Mouse (Mus musculus): Measurements from ENCODE around the gene Rpusd4.

Rpusd4 gene

DNA sequence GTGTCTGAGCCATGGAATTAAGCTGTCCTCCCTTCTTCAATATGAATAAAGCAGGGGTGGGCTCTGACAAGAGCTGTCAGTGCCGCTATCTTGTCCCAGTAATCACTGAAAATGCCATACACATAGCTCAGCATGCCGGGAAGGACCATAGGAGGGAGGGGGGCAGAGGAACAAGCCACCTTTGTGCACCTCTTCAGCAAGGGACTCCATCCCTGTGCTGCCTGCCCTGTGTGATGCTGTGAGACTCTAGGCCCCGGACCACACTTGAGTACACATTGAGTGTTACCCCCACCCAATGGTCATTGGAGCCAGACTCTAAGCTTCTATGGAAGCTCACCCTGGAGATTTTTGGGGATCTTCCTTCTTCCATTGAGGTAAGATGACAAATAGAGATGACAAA is 18.7 kb downstream of the Rpusd4 start:
- no peak for DNase-seq (ENCODE audit: low spot score in 2 of 2)

DNA sequence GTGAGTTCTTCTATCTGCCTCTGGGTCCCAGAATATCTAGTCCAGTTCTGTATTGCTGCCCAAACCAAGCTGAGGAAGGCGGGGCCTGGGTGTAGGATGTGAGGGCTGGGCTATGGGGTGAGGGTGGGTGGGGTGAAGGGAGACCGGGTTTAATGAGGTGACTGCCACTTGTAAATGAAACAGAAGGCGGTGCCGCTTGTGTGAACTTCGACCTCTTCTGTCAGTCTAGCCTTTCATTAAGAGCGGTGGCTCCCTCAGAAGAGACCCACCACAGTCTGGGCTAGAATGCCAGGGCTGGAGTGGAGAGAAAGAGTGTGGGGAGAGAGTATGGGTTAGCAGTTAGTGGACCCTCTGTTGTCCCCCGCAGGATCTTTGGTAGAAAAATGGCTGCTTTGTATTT is 22.3 kb downstream of the Rpusd4 start:
- DNase-seq (ENCODE audit: low spot score in 2 of 2) = no peak

DNA sequence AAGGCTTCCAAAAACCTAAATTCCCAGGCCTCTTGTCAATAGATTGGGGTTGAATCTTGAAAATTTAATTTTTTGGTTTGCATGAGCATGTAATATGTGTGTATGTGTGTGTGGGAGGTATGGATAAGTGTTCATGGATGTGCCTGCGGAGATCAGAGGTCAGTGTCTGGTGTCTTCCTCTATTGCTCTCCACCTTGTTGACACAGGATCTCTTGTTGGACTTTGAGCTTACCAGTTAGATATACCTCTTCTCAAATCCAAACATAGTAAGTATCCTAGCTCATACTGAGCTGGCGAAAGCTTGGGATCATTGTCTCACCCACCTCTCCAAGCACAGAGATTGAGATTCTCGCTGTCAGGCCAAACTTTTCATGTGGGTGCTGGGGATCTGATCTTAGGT is 22.8 kb downstream of the Rpusd4 start:
- DNase-seq (ENCODE audit: low spot score in 2 of 2) = no peak

DNA sequence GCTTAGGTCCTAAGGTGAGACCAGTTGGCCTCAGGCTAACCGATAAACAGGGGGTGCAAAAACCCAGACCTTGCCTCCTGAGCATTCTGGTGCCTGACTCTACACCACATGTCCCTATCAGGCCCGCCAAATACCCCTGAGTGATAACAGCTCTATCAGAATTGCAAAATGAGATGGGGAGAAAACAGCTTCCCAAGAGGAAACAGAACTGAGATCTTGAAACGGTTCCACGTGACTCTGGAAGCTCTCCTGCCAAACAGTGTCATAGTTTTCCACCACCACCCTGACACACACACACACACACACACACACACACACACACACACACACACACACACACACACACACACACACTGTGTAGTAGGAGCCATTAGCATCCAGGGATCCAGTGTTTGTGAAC is 23.3 kb downstream of the Rpusd4 start:
- DNase-seq (ENCODE audit: low spot score in 2 of 2) = no peak

DNA sequence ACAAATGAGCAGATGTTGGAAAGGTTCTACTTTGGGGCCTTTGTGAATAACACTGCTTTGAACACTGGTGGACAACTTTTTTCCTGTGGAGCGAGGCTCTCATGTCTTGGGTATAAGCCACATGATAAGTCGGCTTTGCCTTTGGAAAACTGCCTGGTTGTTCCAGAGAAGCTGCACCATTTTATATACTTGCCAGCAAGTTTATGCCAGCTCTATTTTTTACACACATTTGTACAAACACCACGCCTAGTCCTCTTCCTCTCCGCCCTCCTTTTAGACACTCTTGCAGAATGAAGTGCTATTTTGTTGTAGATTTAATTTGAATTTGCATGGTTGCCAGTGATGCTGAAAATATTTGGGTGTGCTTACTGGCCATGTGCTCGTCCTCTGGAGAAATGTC is 25.8 kb downstream of the Rpusd4 start:
- DNase-seq (ENCODE audit: low spot score in 2 of 2) = no peak

DNA sequence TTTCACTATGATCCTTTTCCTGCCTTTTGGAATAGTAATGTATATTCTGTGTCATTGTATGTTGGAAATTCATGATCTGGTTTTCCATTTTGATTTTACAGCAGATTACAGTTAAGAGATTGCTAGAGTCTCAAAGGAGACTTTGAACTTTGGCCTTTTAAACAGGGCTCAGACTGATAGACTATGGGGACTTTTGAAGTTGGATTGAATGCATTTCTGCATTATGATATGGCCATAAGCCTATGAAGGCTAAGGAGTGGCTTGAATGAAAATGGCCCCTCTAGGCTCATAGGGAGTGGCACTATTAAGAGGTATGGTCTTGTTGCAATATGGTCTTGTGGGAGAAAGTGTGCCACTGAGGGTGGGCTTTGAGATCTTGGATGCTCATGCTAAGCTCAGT is 30.1 kb downstream of the Rpusd4 start:
- DNase-seq (ENCODE audit: low spot score in 2 of 2) = no peak

DNA sequence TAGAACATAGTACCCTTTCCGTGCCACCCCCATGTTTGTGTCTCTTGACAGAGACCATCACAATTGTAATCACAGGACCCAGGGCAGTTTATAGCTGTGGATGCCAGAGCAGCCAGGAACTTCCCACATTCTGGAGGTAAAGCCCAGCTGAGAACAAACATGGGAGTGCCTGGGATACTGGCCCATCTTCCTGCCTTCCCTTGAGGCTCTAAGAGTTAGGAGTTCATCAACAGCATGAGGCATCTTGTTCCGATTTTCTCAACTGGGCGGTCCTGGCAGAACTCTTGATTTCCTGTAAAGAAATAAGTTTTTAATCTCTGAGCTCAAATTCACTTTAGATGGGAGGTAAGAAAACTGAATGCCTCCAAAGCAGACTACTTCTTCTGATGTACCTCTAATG is 34.5 kb downstream of the Rpusd4 start:
- DNase-seq (ENCODE audit: low spot score in 2 of 2) = no peak

DNA sequence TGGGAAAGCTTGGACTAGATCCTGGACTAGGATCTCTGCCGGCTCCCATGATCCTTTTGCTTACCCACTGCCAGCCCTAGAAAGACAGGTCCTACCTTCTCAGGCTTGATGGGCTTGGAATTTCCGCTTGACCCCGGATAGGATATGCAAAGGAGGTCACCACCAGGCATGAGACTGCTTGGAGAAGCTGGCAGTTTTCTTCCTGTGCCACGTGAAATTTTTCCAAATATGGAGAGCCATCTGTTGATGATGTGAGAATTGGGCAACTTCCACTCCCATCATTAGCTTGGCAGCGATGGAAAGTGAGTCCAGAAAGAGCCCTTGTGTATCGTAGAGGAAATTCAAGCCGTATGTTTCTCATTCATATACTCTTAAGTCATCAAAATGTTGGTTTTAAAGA is 39.8 kb downstream of the Rpusd4 start:
- DNase-seq (ENCODE audit: low spot score in 2 of 2) = peak; percentile 37 to 58

DNA sequence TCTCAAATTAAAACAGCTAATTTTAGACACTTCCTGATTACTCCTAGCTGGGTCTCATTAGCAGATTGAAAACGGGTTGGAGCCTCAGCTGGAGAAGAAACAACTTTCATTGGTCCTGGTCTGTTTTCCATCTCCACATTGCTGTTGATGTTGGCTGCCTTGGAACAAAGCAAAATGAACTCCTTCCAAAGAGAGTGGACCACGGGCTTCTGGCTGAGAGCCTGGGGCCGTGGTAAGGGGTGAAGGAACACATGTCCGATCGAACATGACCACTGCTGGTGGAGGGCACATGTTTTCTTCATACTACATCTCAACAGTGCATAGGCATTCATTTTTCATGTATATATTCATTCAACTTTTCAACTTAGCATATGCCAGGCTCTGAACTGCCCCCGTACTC is 42.7 kb downstream of the Rpusd4 start:
- no peak for DNase-seq (ENCODE audit: low spot score in 2 of 2)

DNA sequence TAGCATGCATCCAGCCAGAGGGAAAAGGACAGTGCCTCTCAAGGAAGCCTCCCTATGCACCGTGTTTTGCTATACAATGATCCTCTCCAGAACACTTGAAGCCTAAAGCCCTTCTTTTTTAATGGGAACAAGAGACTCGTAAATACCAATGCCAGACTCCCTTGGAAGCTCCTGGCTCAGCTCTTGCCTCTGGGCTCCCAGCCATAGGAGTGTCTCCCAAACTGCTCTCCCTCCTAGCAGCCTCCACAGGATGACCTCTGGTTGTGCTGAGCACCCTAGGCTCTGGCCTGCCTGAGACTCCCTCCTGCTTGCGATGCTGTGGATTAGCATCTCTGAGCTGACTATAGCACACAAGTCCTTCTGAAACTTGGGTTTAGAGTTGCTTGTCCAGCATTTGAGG is 44.9 kb downstream of the Rpusd4 start:
- DNase-seq (ENCODE audit: low spot score in 2 of 2) = peak in 1 of 2 experiments; percentile 52

DNA sequence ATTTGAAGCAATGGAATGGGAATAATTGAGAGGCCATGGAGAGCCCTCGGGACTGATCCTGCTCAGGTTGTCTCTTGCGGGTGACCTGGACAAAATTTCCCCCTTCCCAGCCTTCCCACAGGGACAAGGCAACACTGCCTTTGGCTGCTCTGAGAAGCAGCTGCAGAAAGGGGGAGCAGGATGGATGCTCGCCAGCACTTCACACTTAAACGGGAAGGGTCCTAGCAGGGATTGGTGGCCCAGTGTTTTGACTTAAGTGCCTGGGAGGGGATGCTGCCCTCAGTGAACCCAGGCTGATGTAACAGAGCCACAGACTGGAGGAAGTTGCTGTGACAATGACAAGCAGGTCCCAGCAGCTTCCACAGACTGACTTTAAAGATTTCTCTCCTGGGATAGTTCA is 45.9 kb downstream of the Rpusd4 start:
- DNase-seq (ENCODE audit: low spot score in 2 of 2) = no peak

DNA sequence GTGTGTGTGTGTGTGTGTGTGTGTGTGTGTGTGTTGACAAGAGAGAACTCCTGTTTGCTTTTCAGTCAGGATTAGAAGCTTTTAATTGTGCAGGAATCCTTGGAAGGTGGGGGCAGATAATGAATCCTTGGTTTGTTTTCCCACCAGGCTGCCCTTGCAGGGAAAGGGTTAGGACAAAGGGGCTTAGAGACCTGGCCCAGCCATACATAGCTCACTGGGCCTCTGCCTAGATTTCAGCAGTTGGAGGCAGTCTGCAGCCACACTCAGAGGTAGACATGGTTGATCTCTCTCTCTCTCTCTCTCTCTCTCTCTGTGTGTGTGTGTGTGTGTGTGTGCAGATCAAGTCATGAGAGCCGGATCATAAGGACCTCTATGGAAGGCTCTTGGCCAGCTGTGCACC is 46.6 kb downstream of the Rpusd4 start:
- no peak for DNase-seq (ENCODE audit: low spot score in 2 of 2)

DNA sequence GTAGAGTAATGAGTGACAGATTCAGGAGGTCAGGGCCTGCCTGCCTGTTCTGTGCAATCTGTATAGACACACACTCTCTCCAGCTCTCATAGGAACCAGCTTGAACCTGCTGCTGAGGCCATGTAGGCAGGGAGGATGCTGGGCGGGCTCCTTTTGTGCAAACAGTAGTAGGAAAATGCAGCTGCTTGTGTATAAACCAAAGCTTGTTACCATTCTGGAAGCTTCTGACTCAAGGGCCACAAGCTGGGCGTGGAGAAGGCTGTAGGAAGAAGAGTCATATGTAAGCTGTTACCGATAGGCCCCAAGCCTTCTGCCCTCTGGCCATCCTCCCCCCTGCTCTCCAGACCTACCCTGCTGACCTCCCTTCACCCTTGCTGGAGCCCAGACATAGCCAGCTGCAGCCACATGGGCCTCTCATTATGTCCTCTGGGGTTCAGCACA is 49.1 kb downstream of the Rpusd4 start:
- no peak for DNase-seq (ENCODE audit: low spot score in 2 of 2)

DNA sequence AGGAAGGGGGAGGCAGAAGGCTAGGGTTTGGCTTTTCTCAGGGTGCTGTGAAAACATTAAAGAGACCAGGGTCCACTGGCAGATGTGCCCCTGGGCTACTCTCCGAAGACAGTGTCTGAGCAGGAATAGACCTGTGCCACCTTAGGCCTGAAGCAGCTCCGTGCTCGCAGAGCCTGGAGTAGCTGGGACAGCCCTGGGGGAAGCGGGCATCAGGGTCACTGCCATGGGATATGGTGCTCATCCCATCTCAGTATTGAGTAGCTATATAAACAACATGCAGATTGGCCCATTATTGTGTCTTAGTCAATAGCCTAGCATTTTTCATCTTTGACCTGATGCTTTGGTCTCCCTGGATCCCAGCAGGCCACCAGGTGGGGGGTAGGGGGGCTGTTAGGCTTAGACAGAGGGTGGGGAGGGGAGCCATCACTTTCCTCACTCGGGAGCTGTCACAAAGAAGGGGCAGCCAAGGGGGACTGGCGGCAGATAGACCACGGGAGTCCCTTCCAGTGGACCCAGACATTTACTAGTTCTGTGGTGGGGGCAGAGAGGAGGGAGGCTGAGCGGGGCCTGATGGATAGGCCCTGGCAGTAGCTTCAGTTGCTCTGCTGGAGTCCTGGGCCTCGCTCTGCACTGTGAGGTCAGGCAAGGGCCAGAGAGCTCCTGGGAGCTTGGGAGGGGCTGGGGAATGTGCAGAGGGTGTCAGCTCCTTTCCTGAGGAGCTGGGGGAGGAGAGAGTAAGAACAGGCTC is 49.7 kb downstream of the Rpusd4 start:
- no peak for DNase-seq (ENCODE audit: low spot score in 2 of 2)

DNA sequence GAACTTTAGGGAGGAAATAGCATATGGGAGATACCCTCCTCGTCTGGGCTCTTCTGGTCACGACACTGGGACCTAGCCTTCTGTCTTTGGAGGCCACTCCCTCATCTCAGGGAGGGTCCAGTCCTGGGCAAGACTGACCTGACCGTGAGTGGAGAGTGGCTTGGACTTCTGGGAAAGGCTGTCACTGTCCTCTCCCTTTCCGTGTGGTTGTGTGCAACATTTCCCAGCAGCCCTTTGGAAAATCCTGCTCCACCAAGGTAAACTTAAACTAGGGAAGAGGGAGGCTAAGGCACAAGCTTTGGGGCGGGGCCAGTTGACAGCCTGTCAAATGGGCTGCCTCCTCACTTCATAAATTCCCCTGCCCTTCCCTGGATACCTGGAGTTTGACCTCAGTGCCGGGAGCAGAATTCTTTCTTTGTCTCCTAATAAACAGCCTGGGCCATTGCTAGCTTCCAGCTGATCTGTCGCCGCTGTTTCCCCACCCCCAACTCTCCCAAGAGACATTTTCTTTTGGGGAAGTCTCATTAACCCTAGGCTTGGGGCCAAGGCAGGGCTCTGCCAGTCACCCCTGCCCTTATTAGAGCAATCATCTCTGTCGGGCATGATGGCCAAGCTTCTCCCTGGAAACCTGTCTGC is 51.0 kb downstream of the Rpusd4 start:
- DNase-seq (ENCODE audit: low spot score in 2 of 2) = no peak

DNA sequence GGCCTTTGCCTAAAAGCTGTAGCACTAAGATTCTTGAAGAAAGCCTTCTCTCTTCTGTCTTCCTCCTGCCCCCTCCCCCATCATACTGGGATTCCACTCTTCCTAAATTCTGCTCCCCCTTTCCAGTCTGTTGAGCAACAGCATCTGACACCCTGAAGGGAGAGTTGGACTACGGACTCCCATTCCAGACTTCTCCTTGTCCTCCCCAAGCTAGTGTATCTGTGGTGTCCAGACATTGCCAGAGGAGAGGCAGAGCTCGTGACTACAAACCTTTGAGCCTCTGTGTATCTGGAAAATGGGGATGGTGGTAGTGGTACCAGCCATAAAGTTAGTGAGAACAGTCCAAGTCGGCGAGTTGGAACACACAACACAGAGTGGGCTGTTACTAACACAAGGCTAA is 52.6 kb downstream of the Rpusd4 start:
- no peak for DNase-seq (ENCODE audit: low spot score in 2 of 2)

DNA sequence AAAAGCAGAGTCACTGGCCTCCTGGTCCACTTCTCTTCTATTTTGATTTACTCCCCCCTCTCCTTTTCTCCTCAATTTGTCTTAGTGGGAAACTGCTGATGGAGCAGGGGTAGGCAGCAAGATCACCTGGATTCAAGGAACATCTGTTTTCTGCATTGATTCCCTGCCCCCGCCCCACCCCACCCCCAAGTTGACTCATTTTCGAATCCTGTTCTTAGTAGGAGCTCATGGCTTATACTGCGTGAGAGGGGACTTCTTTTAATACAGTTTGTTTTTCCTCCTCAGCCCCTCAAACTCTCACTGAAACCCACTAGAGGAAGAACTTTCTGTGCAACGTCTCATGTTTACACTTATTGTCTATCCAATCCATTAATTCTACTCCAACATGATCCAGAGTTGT is 56.3 kb downstream of the Rpusd4 start:
- no peak for DNase-seq (ENCODE audit: low spot score in 2 of 2)

DNA sequence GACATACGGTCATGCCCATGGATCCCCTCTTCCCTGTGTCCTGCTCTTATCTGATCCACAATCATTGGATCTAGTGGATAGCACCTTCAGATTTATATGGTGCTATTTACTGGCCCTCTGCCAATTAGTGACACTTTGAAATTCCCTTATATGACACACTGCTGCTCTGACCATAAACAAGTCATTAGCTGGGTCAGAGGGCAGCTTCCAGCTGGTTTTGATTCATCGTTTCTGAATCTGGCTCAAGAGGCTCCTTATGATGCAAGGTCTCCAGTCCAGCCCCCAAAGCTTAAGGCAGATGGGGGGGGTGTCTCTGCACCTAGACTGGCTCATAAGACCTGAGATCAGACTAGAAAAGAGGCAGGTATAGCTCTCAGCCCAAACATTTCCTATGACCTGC is 56.9 kb downstream of the Rpusd4 start:
- DNase-seq (ENCODE audit: low spot score in 2 of 2) = no peak

DNA sequence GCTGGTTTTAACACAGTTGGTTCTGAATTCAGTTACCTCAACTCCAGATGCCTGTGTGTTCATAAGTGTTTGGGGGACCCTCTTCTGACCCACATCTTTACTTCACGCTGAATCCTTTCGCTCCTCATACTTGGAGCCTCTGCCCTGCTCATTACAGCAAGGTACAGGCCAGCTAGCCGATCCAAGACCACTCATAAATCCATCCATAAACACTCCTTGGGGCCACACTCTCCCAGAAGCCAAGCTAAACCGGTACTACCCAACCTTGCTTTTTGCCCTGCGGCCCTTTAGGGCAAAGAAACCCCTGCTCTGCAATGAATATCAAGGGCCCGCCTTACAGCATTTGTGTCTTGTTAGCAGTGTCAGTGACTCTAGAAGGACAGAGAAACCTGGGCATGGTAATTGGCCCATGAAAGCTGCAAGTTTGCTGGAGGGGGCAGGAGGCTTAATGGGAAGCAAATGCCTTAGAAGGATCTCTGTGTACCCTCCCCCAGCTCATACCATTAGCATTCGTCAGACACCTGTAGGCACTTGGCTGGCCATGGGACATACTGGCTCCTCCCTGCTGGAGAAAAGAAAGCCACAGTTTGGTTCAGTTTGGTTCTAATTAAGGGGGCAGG is 59.1 kb downstream of the Rpusd4 start:
- DNase-seq (ENCODE audit: low spot score in 2 of 2) = no peak

Measured in right cerebral cortex, postnatal 10 days (tissue).